Comparison of ENCODE assay signal across 16 mouse cellular contexts in genomic region chr15:101190762-101191150, GRCm38 (mm10). TPM values are rescaled to one million over a fixed set of nuclear protein-coding genes. Genes with fewer than 3 reads are reported as not detected.
DNase-seq lines count a peak whose midpoint lies in the region; ATAC-seq lines count a peak whose summit lies in the region.
"Had no signal": no experiment of that assay in that cellular context is flagged by ENCODE, and none has a peak within 500 bp of the region (broad histone marks: within the 10 kb centered on the region; RNA-seq: fewer than 3 reads in every experiment).

No protein-coding gene starts in this region.

- peaks cover 29% of the 10 kb centered on the region for H3K4me1 ChIP-seq in embryonic facial prominence, embryonic 15.5 days
- H3K4me1 ChIP-seq in embryonic facial prominence, embryonic 10.5 days, result peaks cover 30% of the 10 kb centered on the region
- peaks cover 68% of the 10 kb centered on the region for H3K4me1 ChIP-seq in liver, embryonic 15.5 days (replicated peaks)
- H3K4me1 ChIP-seq in liver, embryonic 11.5 days (replicated peaks; ENCODE audit: control insufficient read depth, insufficient read depth, low read length), result peaks cover 45% of the 10 kb centered on the region

- no peaks in the 10 kb centered on the region for H3K27me3 ChIP-seq in embryonic facial prominence, embryonic 15.5 days
- no peaks in the 10 kb centered on the region for H3K27me3 ChIP-seq in embryonic facial prominence, embryonic 10.5 days (replicated peaks; ENCODE audit: low read depth, poor library complexity, severe bottlenecking)
- no peaks in the 10 kb centered on the region for H3K27me3 ChIP-seq in liver, embryonic 15.5 days
- no peaks in the 10 kb centered on the region for H3K27me3 ChIP-seq in liver, embryonic 11.5 days (replicated peaks; ENCODE audit: control insufficient read depth, insufficient read depth, low read length)
- H3K27me3 ChIP-seq: neural tube, embryonic 12.5 days; Patski had no signal

- H3K4me2 ChIP-seq in embryonic facial prominence, embryonic 15.5 days (replicated peaks), result no peak overlapping the region
- no peak overlapping the region for H3K4me2 ChIP-seq in liver, embryonic 15.5 days
- H3K4me2 ChIP-seq in liver, embryonic 11.5 days, result no peak overlapping the region
- H3K4me2 ChIP-seq: hindbrain, embryonic 14.5 days; neural tube, embryonic 12.5 days had no signal

- no peak overlapping the region for H3K4me3 ChIP-seq in embryonic facial prominence, embryonic 15.5 days (replicated peaks)
- H3K4me3 ChIP-seq in embryonic facial prominence, embryonic 10.5 days, result no peak overlapping the region
- no peak overlapping the region for H3K4me3 ChIP-seq in liver, embryonic 15.5 days (replicated peaks)
- H3K4me3 ChIP-seq in liver, embryonic 11.5 days (ENCODE audit: low read depth, low read length), result no peak overlapping the region
- H3K4me3 ChIP-seq: neural tube, embryonic 12.5 days had no signal

- no peak for ATAC-seq in embryonic facial prominence, embryonic 15.5 days (ENCODE audit: insufficient number of reproducible peaks, low FRiP score, low TSS enrichment, low read depth)
- 0 out of 2 replicates have a peak, but pooled peaks have one; percentile 10 for ATAC-seq in liver, embryonic 15.5 days (ENCODE audit: insufficient read depth)
- ATAC-seq in liver, embryonic 11.5 days (replicated peaks; ENCODE audit: low FRiP score), result no peak
- peak; percentile 23; the same call in 1 of the 2 replicates for ATAC-seq in megakaryocyte progenitor cell, adult 5-6 weeks (replicated peaks; ENCODE audit: poor library complexity)
- ATAC-seq: Patski had no signal

- intact Hi-C loops in left cerebral cortex, postnatal 25 days (cut with DNase I), result loop anchor here (10.0 kb wide), 1 partner anchor 436 kb away; no protein-coding TSS in a partner anchor

- H3K36me3 ChIP-seq in embryonic facial prominence, embryonic 15.5 days, result peaks cover 24% of the 10 kb centered on the region
- H3K36me3 ChIP-seq in embryonic facial prominence, embryonic 10.5 days (replicated peaks), result peaks cover 39% of the 10 kb centered on the region
- 0 out of 2 replicates have a peak, but pooled peaks cover 2% of the 10 kb centered on the region for H3K36me3 ChIP-seq in liver, embryonic 15.5 days (replicated peaks)
- H3K36me3 ChIP-seq in liver, embryonic 11.5 days (ENCODE audit: control insufficient read depth, insufficient read depth, low read length), result peaks cover 6% of the 10 kb centered on the region

- H3K9ac ChIP-seq in embryonic facial prominence, embryonic 15.5 days, result no peak overlapping the region
- no peak overlapping the region for H3K9ac ChIP-seq in liver, embryonic 15.5 days
- no peak overlapping the region for H3K9ac ChIP-seq in liver, embryonic 11.5 days (ENCODE audit: low read depth, low read length)
- H3K9ac ChIP-seq: neural tube, embryonic 12.5 days had no signal

- 51% methylated on average over 5 of the region's 5 CpGs for WGBS in embryonic facial prominence, embryonic 15.5 days
- WGBS in embryonic facial prominence, embryonic 10.5 days, result 80% methylated on average over 5 of the region's 5 CpGs
- WGBS in liver, embryonic 15.5 days (ENCODE audit: insufficient replicate concordance), result 20% methylated on average over 5 of the region's 5 CpGs
- WGBS in liver, embryonic 11.5 days, result 37% methylated on average over 5 of the region's 5 CpGs

- DNase-seq in embryonic facial prominence, embryonic 10.5 days (ENCODE audit: low spot score), result no peak
- no peak for DNase-seq in liver, embryonic 11.5 days (ENCODE audit: low spot score)
- peak; percentile 54 for DNase-seq in MEL-GATA-1-ER (ENCODE audit: extremely low read depth, low read depth)
- no peak for DNase-seq in kidney, adult 9 months
- no peak for DNase-seq in left cerebral cortex, postnatal 25 days (ENCODE audit: low spot score in 2 of 2)
- DNase-seq: cerebellum, adult 11 months; embryo, embryonic 11 days; gastrocnemius, postnatal 10 days; kidney, postnatal 14 days had no signal

- H3K9me3 ChIP-seq in embryonic facial prominence, embryonic 15.5 days (replicated peaks), result no peaks in the 10 kb centered on the region
- H3K9me3 ChIP-seq in embryonic facial prominence, embryonic 10.5 days, result no peaks in the 10 kb centered on the region
- H3K9me3 ChIP-seq in liver, embryonic 15.5 days (replicated peaks), result no peaks in the 10 kb centered on the region
- no peaks in the 10 kb centered on the region for H3K9me3 ChIP-seq in liver, embryonic 11.5 days (ENCODE audit: control insufficient read depth, low read length)
- H3K9me3 ChIP-seq: neural tube, embryonic 12.5 days had no signal

- 0 out of 2 replicates have a peak overlapping the region, but pooled peaks have one; percentile 1 for H3K27ac ChIP-seq in embryonic facial prominence, embryonic 15.5 days (replicated peaks)
- H3K27ac ChIP-seq in embryonic facial prominence, embryonic 10.5 days (replicated peaks), result no peak overlapping the region
- no peak overlapping the region for H3K27ac ChIP-seq in liver, embryonic 15.5 days (replicated peaks)
- H3K27ac ChIP-seq in liver, embryonic 11.5 days (ENCODE audit: low read depth, low read length), result no peak overlapping the region
- H3K27ac ChIP-seq: neural tube, embryonic 12.5 days had no signal

RNA-seq across cellular contexts. Expression of gene Acvr1b, which starts 16.9 kb away (rescaled TPM):
- 10.5 and 11.4 TPM in 2 replicates for polyA plus RNA-seq in embryonic facial prominence, embryonic 15.5 days (2015; fragmentation: Nextera tagmentation; extraction: Ambion mirVana)
- polyA plus RNA-seq in embryonic facial prominence, embryonic 10.5 days (2016; fragmentation: Nextera tagmentation; extraction: Ambion mirVana), result 5.5 and 6.2 TPM in 2 replicates
- 1.6 and 2.0 TPM in 2 replicates for polyA plus RNA-seq in liver, embryonic 15.5 days (2015; fragmentation: Nextera tagmentation; extraction: Ambion mirVana)
- 4.2 and 4.4 TPM in 2 replicates for polyA plus RNA-seq in liver, embryonic 11.5 days (2014; fragmentation: Nextera tagmentation; extraction: Ambion mirVana)
- total RNA-seq in megakaryocyte progenitor cell, adult 5-6 weeks (2015), result 3.4 and 4.8 TPM in 2 replicates
- total RNA-seq in megakaryocyte progenitor cell, adult 5-6 weeks (2017), result 6.4 and 10.3 TPM in 2 replicates
- total RNA-seq in left cerebral cortex, postnatal 25 days (2021), result 100 to 1,000 TPM; 109 to 112 TPM

RNA-seq across cellular contexts. Expression of gene Grasp, which starts 33.2 kb away (rescaled TPM):
- 11.4 and 15.1 TPM in 2 replicates for polyA plus RNA-seq in embryonic facial prominence, embryonic 15.5 days (2015; fragmentation: Nextera tagmentation; extraction: Ambion mirVana)
- polyA plus RNA-seq in embryonic facial prominence, embryonic 10.5 days (2016; fragmentation: Nextera tagmentation; extraction: Ambion mirVana), result 5.3 and 6.7 TPM in 2 replicates
- polyA plus RNA-seq in liver, embryonic 15.5 days (2015; fragmentation: Nextera tagmentation; extraction: Ambion mirVana), result 0.37 and 0.46 TPM in 2 replicates
- polyA plus RNA-seq in liver, embryonic 11.5 days (2014; fragmentation: Nextera tagmentation; extraction: Ambion mirVana), result 1.5 and 1.7 TPM in 2 replicates
- 0.98 and 1.1 TPM in 2 replicates for total RNA-seq in megakaryocyte progenitor cell, adult 5-6 weeks (2015)
- total RNA-seq in megakaryocyte progenitor cell, adult 5-6 weeks (2017), result 1.00 and 1.1 TPM in 2 replicates
- 10 to 100 TPM; 84.2 to 95.8 TPM for total RNA-seq in left cerebral cortex, postnatal 25 days (2021)
- total RNA-seq: megakaryocyte-erythroid progenitor cell, adult 5-6 weeks had no signal

Comparison
In these comparisons a context has a peak if more than half of its experiments do, and no peak if none do; other contexts are left out.
1. ATAC-seq: peak in liver, embryonic 15.5 days (single experiment) and megakaryocyte progenitor cell, adult 5-6 weeks (single experiment); none in embryonic facial prominence, embryonic 15.5 days (single experiment) and liver, embryonic 11.5 days (single experiment).